11 mouse cellular contexts compared by ENCODE assay signal in genomic region chr8:71702087-71702432, GRCm38 (mm10). TPM values are rescaled to one million over a fixed set of nuclear protein-coding genes. Genes with fewer than 3 reads are reported as not detected.
DNase-seq lines count a peak whose midpoint lies in the region; ATAC-seq lines count a peak whose summit lies in the region.
"Had no signal": no experiment of that assay in that cellular context is flagged by ENCODE, and none has a peak within 500 bp of the region (broad histone marks: within the 10 kb centered on the region; RNA-seq: fewer than 3 reads in every experiment).

No protein-coding gene starts in this region.

- H3K4me1 ChIP-seq in heart, embryonic 12.5 days (replicated peaks), result peaks cover 19% of the 10 kb centered on the region
- H3K4me1 ChIP-seq in liver, embryonic 11.5 days (replicated peaks; ENCODE audit: control insufficient read depth, insufficient read depth, low read length), result peaks cover 20% of the 10 kb centered on the region
- peaks cover 15% of the 10 kb centered on the region for H3K4me1 ChIP-seq in stomach, embryonic 16.5 days (ENCODE audit: control insufficient read depth, insufficient read depth, low read length)

- H3K9me3 ChIP-seq in heart, embryonic 12.5 days (replicated peaks), result no peaks in the 10 kb centered on the region
- no peaks in the 10 kb centered on the region for H3K9me3 ChIP-seq in liver, embryonic 11.5 days (ENCODE audit: control insufficient read depth, low read length)
- no peaks in the 10 kb centered on the region for H3K9me3 ChIP-seq in stomach, embryonic 16.5 days (replicated peaks; ENCODE audit: control insufficient read depth, low read length)

- H3K36me3 ChIP-seq in heart, embryonic 12.5 days, result no peaks in the 10 kb centered on the region
- no peaks in the 10 kb centered on the region for H3K36me3 ChIP-seq in liver, embryonic 11.5 days (ENCODE audit: control insufficient read depth, insufficient read depth, low read length)
- H3K36me3 ChIP-seq in stomach, embryonic 16.5 days (ENCODE audit: control insufficient read depth, insufficient read depth, low read length), result no peaks in the 10 kb centered on the region

- DNase-seq in heart, adult 9 months (ENCODE audit: low spot score in 2 of 2), result no peak
- DNase-seq in spleen, postnatal 10 days (ENCODE audit: low spot score in 2 of 2), result peak; percentile 47 to 53
- DNase-seq in spleen, postnatal 4 days (ENCODE audit: low spot score in 2 of 2), result no peak
- no peak for DNase-seq in liver, embryonic 11.5 days (ENCODE audit: low spot score)
- DNase-seq in embryo, embryonic 10.5 days (ENCODE audit: low spot score), result no peak
- DNase-seq in adrenal gland, adult 8-10 months, result no peak
- DNase-seq: heart, postnatal 36 days had no signal

- no peak overlapping the region for H3K9ac ChIP-seq in heart, embryonic 12.5 days
- H3K9ac ChIP-seq in liver, embryonic 11.5 days (ENCODE audit: low read depth, low read length), result no peak overlapping the region
- H3K9ac ChIP-seq in stomach, embryonic 16.5 days (ENCODE audit: low read length), result no peak overlapping the region; the same call in 1 of the 2 replicates

- 35% methylated on average over 4 of the region's 4 CpGs for WGBS in heart, embryonic 12.5 days
- 19% methylated on average over 4 of the region's 4 CpGs for WGBS in liver, embryonic 11.5 days
- 28% methylated on average over 4 of the region's 4 CpGs for WGBS in stomach, embryonic 16.5 days

- peak; percentile 51 for ATAC-seq in heart, embryonic 12.5 days (ENCODE audit: insufficient number of reproducible peaks, low FRiP score)
- ATAC-seq in liver, embryonic 11.5 days (replicated peaks; ENCODE audit: low FRiP score), result no peak
- ATAC-seq in stomach, embryonic 16.5 days (ENCODE audit: insufficient read depth, low FRiP score), result peak; percentile 31; the same call in 1 of the 2 replicates

- peak overlapping the region; percentile 65; the same call in 1 of the 2 replicates for H3K4me2 ChIP-seq in heart, embryonic 12.5 days
- H3K4me2 ChIP-seq in liver, embryonic 11.5 days, result peak overlapping the region; percentile 61
- H3K4me2 ChIP-seq in stomach, embryonic 16.5 days (ENCODE audit: low read depth, low read length), result peak overlapping the region; percentile 53; the same call in 1 of the 2 replicates

- no peak overlapping the region for H3K27ac ChIP-seq in heart, embryonic 12.5 days (ENCODE audit: poor library complexity, severe bottlenecking)
- no peak overlapping the region for H3K27ac ChIP-seq in liver, embryonic 11.5 days (ENCODE audit: low read depth, low read length)
- peak overlapping the region; percentile 77 for H3K27ac ChIP-seq in stomach, embryonic 16.5 days (ENCODE audit: low read length)

- H3K4me3 ChIP-seq in heart, embryonic 12.5 days, result no peak overlapping the region
- H3K4me3 ChIP-seq in liver, embryonic 11.5 days (ENCODE audit: low read depth, low read length), result no peak overlapping the region
- H3K4me3 ChIP-seq in stomach, embryonic 16.5 days (replicated peaks; ENCODE audit: low read length), result no peak overlapping the region
- H3K4me3 ChIP-seq: myocyte had no signal

- peaks cover 86% of the 10 kb centered on the region for H3K27me3 ChIP-seq in heart, embryonic 12.5 days (replicated peaks)
- peaks cover 61% of the 10 kb centered on the region for H3K27me3 ChIP-seq in liver, embryonic 11.5 days (replicated peaks; ENCODE audit: control insufficient read depth, insufficient read depth, low read length)
- H3K27me3 ChIP-seq in stomach, embryonic 16.5 days (ENCODE audit: control insufficient read depth, insufficient read depth, low read length), result peaks cover 19% of the 10 kb centered on the region

RNA-seq across cellular contexts. Expression of gene B3gnt3, which starts 0.5 kb away (rescaled TPM):
- polyA plus RNA-seq in heart, embryonic 12.5 days (2016; fragmentation: Nextera tagmentation; extraction: Ambion mirVana), result 3.4 and 3.7 TPM in 2 replicates
- 2.1 and 2.9 TPM in 2 replicates for polyA plus RNA-seq in liver, embryonic 11.5 days (2014; fragmentation: Nextera tagmentation; extraction: Ambion mirVana)
- 12.2 and 15.0 TPM in 2 replicates for polyA plus RNA-seq in stomach, embryonic 16.5 days (2015; fragmentation: Nextera tagmentation; extraction: Ambion mirVana)
- 1 to 10 TPM; 3.0 to 5.1 (median 4.4) TPM for total RNA-seq in adrenal gland, adult 8-10 months (2022)

RNA-seq across cellular contexts. Expression of gene Insl3, which starts 13.0 kb away (rescaled TPM):
- 2.0 and 2.4 TPM in 2 replicates for polyA plus RNA-seq in heart, embryonic 12.5 days (2016; fragmentation: Nextera tagmentation; extraction: Ambion mirVana)
- polyA plus RNA-seq in liver, embryonic 11.5 days (2014; fragmentation: Nextera tagmentation; extraction: Ambion mirVana), result 1.3 and 2.0 TPM in 2 replicates
- 1.1 and 1.7 TPM in 2 replicates for polyA plus RNA-seq in stomach, embryonic 16.5 days (2015; fragmentation: Nextera tagmentation; extraction: Ambion mirVana)
- total RNA-seq in adrenal gland, adult 8-10 months (2022), result 10 to 100 TPM in 1 of 4 experiments, 1 to 10 TPM in 3; 3.9 to 12.3 (median 7.1) TPM

RNA-seq across cellular contexts. Expression of gene Fcho1, which starts 23.5 kb away (rescaled TPM):
- 1.6 and 2.1 TPM in 2 replicates for polyA plus RNA-seq in heart, embryonic 12.5 days (2016; fragmentation: Nextera tagmentation; extraction: Ambion mirVana)
- 20.8 and 21.1 TPM in 2 replicates for polyA plus RNA-seq in liver, embryonic 11.5 days (2014; fragmentation: Nextera tagmentation; extraction: Ambion mirVana)
- polyA plus RNA-seq in stomach, embryonic 16.5 days (2015; fragmentation: Nextera tagmentation; extraction: Ambion mirVana), result 6.1 and 7.0 TPM in 2 replicates
- total RNA-seq in adrenal gland, adult 8-10 months (2022), result 1 to 10 TPM; 2.1 to 6.2 (median 3.7) TPM
- polyA plus RNA-seq: C2C12, myocyte had no signal

RNA-seq across cellular contexts. Expression of gene Jak3, which starts 26.0 kb away (rescaled TPM):
- polyA plus RNA-seq in heart, embryonic 12.5 days (2016; fragmentation: Nextera tagmentation; extraction: Ambion mirVana), result 10.6 and 11.8 TPM in 2 replicates
- polyA plus RNA-seq in liver, embryonic 11.5 days (2014; fragmentation: Nextera tagmentation; extraction: Ambion mirVana), result 10.1 and 11.0 TPM in 2 replicates
- polyA plus RNA-seq in stomach, embryonic 16.5 days (2015; fragmentation: Nextera tagmentation; extraction: Ambion mirVana), result 9.3 and 9.5 TPM in 2 replicates
- 10 to 100 TPM; 10.7 to 21.8 (median 16.6) TPM for total RNA-seq in adrenal gland, adult 8-10 months (2022)

RNA-seq across cellular contexts. Expression of gene Unc13a, which starts 30.5 kb away (rescaled TPM):
- 0.47 and 0.64 TPM in 2 replicates for polyA plus RNA-seq in heart, embryonic 12.5 days (2016; fragmentation: Nextera tagmentation; extraction: Ambion mirVana)
- polyA plus RNA-seq in liver, embryonic 11.5 days (2014; fragmentation: Nextera tagmentation; extraction: Ambion mirVana), result 0.41 and 0.45 TPM in 2 replicates
- polyA plus RNA-seq in stomach, embryonic 16.5 days (2015; fragmentation: Nextera tagmentation; extraction: Ambion mirVana), result 1.1 and 1.2 TPM in 2 replicates
- total RNA-seq in adrenal gland, adult 8-10 months (2022), result 10 to 100 TPM in 3 of 4 experiments, 1 to 10 TPM in 1; 9.8 to 11.8 (median 11.4) TPM

Comparison
In these comparisons a context has a peak if more than half of its experiments do, and no peak if none do; other contexts are left out.
1. DNase-seq: peak in spleen, postnatal 10 days (2 of 2); none in heart, adult 9 months (0 of 2), spleen, postnatal 4 days (0 of 2), liver, embryonic 11.5 days (single experiment), embryo, embryonic 10.5 days (single experiment) and adrenal gland, adult 8-10 months (single experiment).
2. Peak in every context shown above with its lines, with median percentiles within 50 percentile points of each other: H3K4me2 ChIP-seq.